Mouse (Mus musculus) lung, adult 18-20 months (tissue): ENCODE measurements around the gene Tmem247.

Experiments
- DNase-seq, 2 experiments: peaks; one replicate each; pipeline ENCODE4 v3.0.0; 2022; ENCODE audit warnings: mixed read lengths in 2 of 2

The Tmem247 gene

GRCm38 (mm10) chr17:86917048-86917447, at the start of gene Tmem247:
Gene Tmem247, plus strand, starts transcription at chr17:86917348.
- DNase-seq, result no peak

GRCm38 (mm10) chr17:86870586-86870985, 46.6 kb upstream of the Tmem247 start:
- DNase-seq, result no peak

GRCm38 (mm10) chr17:86872643-86873042, 44.5 kb upstream of the Tmem247 start:
- no peak for DNase-seq

GRCm38 (mm10) chr17:86876940-86877339, 40.2 kb upstream of the Tmem247 start:
- no peak for DNase-seq

GRCm38 (mm10) chr17:86877747-86878146, 39.4 kb upstream of the Tmem247 start:
- no peak for DNase-seq

- no peak for DNase-seq
These were observed 37.1 kb upstream of the Tmem247 start for GRCm38 (mm10) chr17:86880056-86880455.

- no peak for DNase-seq
These were observed 36.6 kb upstream of the Tmem247 start for GRCm38 (mm10) chr17:86880461-86881044.

- no peak for DNase-seq
These were observed 22.0 kb upstream of the Tmem247 start for GRCm38 (mm10) chr17:86895191-86895590.

GRCm38 (mm10) chr17:86897486-86898165, 19.5 kb upstream of the Tmem247 start:
- DNase-seq, result no peak

GRCm38 (mm10) chr17:86899821-86900220, 17.3 kb upstream of the Tmem247 start:
- no peak for DNase-seq

GRCm38 (mm10) chr17:86900564-86900963, 16.6 kb upstream of the Tmem247 start:
- no peak for DNase-seq

- DNase-seq, result no peak
These were observed 14.6 kb upstream of the Tmem247 start for GRCm38 (mm10) chr17:86902399-86903067.

- peak; percentile 25 to 54 for DNase-seq
These were observed 13.6 kb upstream of the Tmem247 start for GRCm38 (mm10) chr17:86903596-86903995.

GRCm38 (mm10) chr17:86904206-86904605, 12.9 kb upstream of the Tmem247 start:
- DNase-seq, result peak in 1 of 2 experiments; percentile 13

- DNase-seq, result peak; percentile 34 to 64
These were observed 11.6 kb upstream of the Tmem247 start for GRCm38 (mm10) chr17:86905297-86906135.

- peak; percentile 75 to 85 for DNase-seq
These were observed 11.0 kb upstream of the Tmem247 start for GRCm38 (mm10) chr17:86906136-86906461.

GRCm38 (mm10) chr17:86906601-86907000, 10.5 kb upstream of the Tmem247 start:
- no peak for DNase-seq

- DNase-seq, result no peak
These were observed 10.1 kb upstream of the Tmem247 start for GRCm38 (mm10) chr17:86907092-86907491.

GRCm38 (mm10) chr17:86908316-86908715, 8.8 kb upstream of the Tmem247 start:
- peak in 1 of 2 experiments; percentile 48 for DNase-seq

- no peak for DNase-seq
These were observed 7.2 kb upstream of the Tmem247 start for GRCm38 (mm10) chr17:86909733-86910495.

- DNase-seq, result no peak
These were observed 5.9 kb upstream of the Tmem247 start for GRCm38 (mm10) chr17:86911261-86911660.

- no peak for DNase-seq
These were observed 4.0 kb upstream of the Tmem247 start for GRCm38 (mm10) chr17:86913003-86913607.
